Comparison of ENCODE assay signal across 22 mouse cellular contexts in genomic region chr6:28630926-28631325, GRCm38 (mm10).
DNase-seq lines count a peak whose midpoint lies in the region; ATAC-seq and TF ChIP-seq lines count a peak whose summit lies in the region.
"Had no signal": no experiment of that assay in that cellular context is flagged by ENCODE, and none has a peak within 500 bp of the region (broad histone marks: within the 10 kb centered on the region; RNA-seq: fewer than 3 reads in every experiment).

No protein-coding gene starts in this region.

- no peak overlapping the region for H3K27ac ChIP-seq in forebrain, embryonic 14.5 days (ENCODE audit: low read depth, low read length)
- H3K27ac ChIP-seq in forebrain, embryonic 16.5 days (ENCODE audit: low read length) = no peak overlapping the region
- 0 out of 2 replicates have a peak overlapping the region, but pooled peaks have one; percentile 19 for H3K27ac ChIP-seq in layer of hippocampus, adult 2 months
- H3K27ac ChIP-seq: embryonic facial prominence, embryonic 13.5 days; forebrain, embryonic 10.5 days; forebrain, embryonic 13.5 days; heart, adult 2 months; hindbrain, embryonic 13.5 days had no signal

- ATAC-seq in forebrain, embryonic 14.5 days = no peak
- ATAC-seq in forebrain, embryonic 16.5 days = no peak
- ATAC-seq: CD4-positive, CD25-positive, alpha-beta regulatory T cell, adult 4 months; forebrain, embryonic 13.5 days; hindbrain, embryonic 16.5 days; inflammation-experienced regulatory T-cells, adult 6 months; intestine, embryonic 16.5 days had no signal

- DNase-seq in forebrain, embryonic 14.5 days (ENCODE audit: low spot score) = peak; percentile 48
- DNase-seq in layer of hippocampus, adult 2 months (ENCODE audit: low spot score in 2 of 2) = no peak
- no peak for DNase-seq in layer of hippocampus, adult 8-10 months (ENCODE audit: low spot score in 2 of 2)
- peak; percentile 53 for DNase-seq in retina, postnatal 1 day
- DNase-seq in retina, embryonic 14.5 days (ENCODE audit: low spot score) = no peak
- DNase-seq: adrenal gland, adult 2 months; adrenal gland, postnatal 14 days; cerebellum, adult 18-20 months; cerebellum, adult 9-10 months; cerebellum, postnatal 25 days; gastrocnemius, postnatal 25 days; heart, adult 2 months had no signal

- 38% methylated on average over 2 of the region's 2 CpGs for WGBS in forebrain, embryonic 14.5 days
- 35% methylated on average over 2 of the region's 2 CpGs for WGBS in forebrain, embryonic 16.5 days

- no peak for TF ChIP-seq CTCF in layer of hippocampus, adult 2 months (conservative IDR thresholded peaks at IDR 0.05)

- H3K4me1 ChIP-seq in forebrain, embryonic 14.5 days (ENCODE audit: control insufficient read depth, insufficient read depth, low read length) = peaks cover 34% of the 10 kb centered on the region
- peaks cover 20% of the 10 kb centered on the region for H3K4me1 ChIP-seq in forebrain, embryonic 16.5 days (replicated peaks; ENCODE audit: control insufficient read depth, insufficient read depth, low read length)

- H3K9me3 ChIP-seq in forebrain, embryonic 14.5 days (replicated peaks; ENCODE audit: control insufficient read depth, low read length) = no peaks in the 10 kb centered on the region
- no peaks in the 10 kb centered on the region for H3K9me3 ChIP-seq in forebrain, embryonic 16.5 days (ENCODE audit: control insufficient read depth, low read length)
- H3K9me3 ChIP-seq: embryonic facial prominence, embryonic 13.5 days; forebrain, embryonic 10.5 days; forebrain, embryonic 13.5 days; hindbrain, embryonic 13.5 days had no signal

- no peak overlapping the region for H3K4me2 ChIP-seq in forebrain, embryonic 14.5 days (ENCODE audit: low read length)
- no peak overlapping the region for H3K4me2 ChIP-seq in forebrain, embryonic 16.5 days (ENCODE audit: low read length)
- H3K4me2 ChIP-seq: embryonic facial prominence, embryonic 13.5 days; forebrain, embryonic 13.5 days; heart, embryonic 11.5 days; hindbrain, embryonic 13.5 days had no signal

- H3K36me3 ChIP-seq in forebrain, embryonic 14.5 days (ENCODE audit: control insufficient read depth, insufficient read depth, low read length) = no peaks in the 10 kb centered on the region
- H3K36me3 ChIP-seq in forebrain, embryonic 16.5 days (ENCODE audit: control insufficient read depth, insufficient read depth) = no peaks in the 10 kb centered on the region
- H3K36me3 ChIP-seq: hindbrain, embryonic 13.5 days had no signal

- H3K4me3 ChIP-seq in forebrain, embryonic 14.5 days (ENCODE audit: low read depth, low read length) = no peak overlapping the region
- no peak overlapping the region for H3K4me3 ChIP-seq in forebrain, embryonic 16.5 days (replicated peaks; ENCODE audit: low read length)
- H3K4me3 ChIP-seq in layer of hippocampus, adult 2 months = no peak overlapping the region
- H3K4me3 ChIP-seq: embryonic facial prominence, embryonic 13.5 days; forebrain, embryonic 10.5 days; forebrain, embryonic 13.5 days; heart, adult 2 months; hindbrain, embryonic 13.5 days had no signal

- no peaks in the 10 kb centered on the region for H3K27me3 ChIP-seq in forebrain, embryonic 14.5 days (replicated peaks; ENCODE audit: control insufficient read depth, insufficient read depth, low read length)
- H3K27me3 ChIP-seq in forebrain, embryonic 16.5 days (replicated peaks; ENCODE audit: control insufficient read depth, insufficient read depth, low read length) = no peaks in the 10 kb centered on the region
- H3K27me3 ChIP-seq: embryonic facial prominence, embryonic 13.5 days; forebrain, embryonic 13.5 days; hindbrain, embryonic 13.5 days had no signal

- no peak overlapping the region for H3K9ac ChIP-seq in forebrain, embryonic 14.5 days (ENCODE audit: low read length)
- H3K9ac ChIP-seq in forebrain, embryonic 16.5 days (replicated peaks; ENCODE audit: low read depth, low read length) = no peak overlapping the region
- H3K9ac ChIP-seq: embryonic facial prominence, embryonic 13.5 days; forebrain, embryonic 13.5 days; hindbrain, embryonic 13.5 days had no signal

Comparison
In these comparisons a context has a peak if more than half of its experiments do, and no peak if none do; other contexts are left out.
1. DNase-seq: peak in forebrain, embryonic 14.5 days (single experiment) and retina, postnatal 1 day (single experiment); none in layer of hippocampus, adult 2 months (0 of 2), layer of hippocampus, adult 8-10 months (0 of 2) and retina, embryonic 14.5 days (single experiment).